Comparison of ENCODE assay signal across 11 mouse cellular contexts in genomic region chr9:14846428-14846827, GRCm38 (mm10). TPM values are rescaled to one million over a fixed set of nuclear protein-coding genes. Genes with fewer than 3 reads are reported as not detected.
DNase-seq lines count a peak whose midpoint lies in the region; ATAC-seq and TF ChIP-seq lines count a peak whose summit lies in the region.
"Had no signal": no experiment of that assay in that cellular context is flagged by ENCODE, and none has a peak within 500 bp of the region (broad histone marks: within the 10 kb centered on the region; RNA-seq: fewer than 3 reads in every experiment).

No protein-coding gene starts in this region.

- 48% methylated on average over 5 of the region's 5 CpGs for WGBS in lung, adult 2 months
- 58% methylated on average over 5 of the region's 5 CpGs for WGBS in small intestine, adult 2 months

- no peak for ATAC-seq in G1E (ENCODE audit: extremely low read depth, insufficient number of reproducible peaks, low FRiP score, poor library complexity, severe bottlenecking)
- no peak for ATAC-seq in activated CD4-positive, CD25-positive, alpha-beta regulatory T cell, adult 4 months

- no peak overlapping the region for H3K4me3 ChIP-seq in lung, adult 2 months (replicated peaks; ENCODE audit: extremely low read depth, low read depth, low read length)
- no peak overlapping the region for H3K4me3 ChIP-seq in G1E (ENCODE audit: low read depth, low read length)
- no peak overlapping the region for H3K4me3 ChIP-seq in cortical plate, adult 2 months (ENCODE audit: insufficient read depth, low read length)
- H3K4me3 ChIP-seq in small intestine, adult 2 months (ENCODE audit: low read depth, low read length): no peak overlapping the region
- H3K4me3 ChIP-seq: megakaryocyte, embryonic 14.5 days had no signal

- no peak overlapping the region for H3K27ac ChIP-seq in cortical plate, adult 2 months (ENCODE audit: insufficient read depth, low read length)
- no peak overlapping the region for H3K27ac ChIP-seq in small intestine, adult 2 months (ENCODE audit: insufficient read depth, low read depth, low read length)

- peaks cover 11% of the 10 kb centered on the region for H3K36me3 ChIP-seq in G1E (replicated peaks)
- no peaks in the 10 kb centered on the region for H3K36me3 ChIP-seq in small intestine, adult 2 months (ENCODE audit: control insufficient read depth, insufficient read depth, low read length)

- no peak for DNase-seq in lung, adult 2 months
- no peak for DNase-seq in lung, postnatal 10 days
- no peak for DNase-seq in G1E (ENCODE audit: low spot score)
- DNase-seq in layer of hippocampus, postnatal 14 days (ENCODE audit: low spot score in 2 of 2): no peak
- DNase-seq: cerebellum, adult 9-10 months; kidney, postnatal 4 days had no signal

- no peaks in the 10 kb centered on the region for H3K9me3 ChIP-seq in G1E (replicated peaks)

- H3K4me1 ChIP-seq in lung, adult 2 months (ENCODE audit: control insufficient read depth, insufficient read depth, low read length): no peaks in the 10 kb centered on the region
- H3K4me1 ChIP-seq in G1E (ENCODE audit: insufficient read depth, low read depth, low read length): no peaks in the 10 kb centered on the region
- H3K4me1 ChIP-seq in cortical plate, adult 2 months (ENCODE audit: control insufficient read depth, insufficient read depth, low read length): peaks cover 1% of the 10 kb centered on the region; the same call in 1 of the 2 replicates
- no peaks in the 10 kb centered on the region for H3K4me1 ChIP-seq in small intestine, adult 2 months (ENCODE audit: control insufficient read depth, insufficient read depth, insufficient read length, low read length)

- peak; percentile 46 for TF ChIP-seq CTCF in lung, adult 2 months (IDR thresholded peaks at IDR 0.05; ENCODE audit: insufficient read depth, low read length)
- TF ChIP-seq CTCF in G1E (IDR thresholded peaks at IDR 0.05; ENCODE audit: low read depth, low read length): peak; percentile 32; the same call in 1 of the 2 replicates
- peak; percentile 58 for TF ChIP-seq CTCF in cortical plate, adult 2 months (IDR thresholded peaks at IDR 0.05; ENCODE audit: extremely low read depth, insufficient read depth, low read length)
- TF ChIP-seq CTCF in small intestine, adult 2 months (IDR thresholded peaks at IDR 0.05; ENCODE audit: extremely low read depth, insufficient read length, insufficient replicate concordance, low read depth, low read length): peak; percentile 61; the same call in 1 of the 2 replicates

- no peaks in the 10 kb centered on the region for H3K27me3 ChIP-seq in G1E (ENCODE audit: insufficient read depth, low read length)
- H3K27me3 ChIP-seq in small intestine, adult 2 months (ENCODE audit: control insufficient read depth, insufficient read depth, low read length): no peaks in the 10 kb centered on the region
- H3K27me3 ChIP-seq: megakaryocyte, embryonic 14.5 days had no signal

- TF ChIP-seq POLR2A in lung, adult 2 months (IDR thresholded peaks at IDR 0.05; ENCODE audit: borderline replicate concordance, extremely low read depth, low read depth, low read length): no peak
- no peak for TF ChIP-seq POLR2A in cortical plate, adult 2 months (IDR thresholded peaks at IDR 0.05; ENCODE audit: extremely low read depth, insufficient read depth, low read length)
- no peak for TF ChIP-seq POLR2A in small intestine, adult 2 months (IDR thresholded peaks at IDR 0.05; ENCODE audit: low read depth, low read length)

RNA-seq across cellular contexts. Expression of gene Gpr83, which starts 13.6 kb away (rescaled TPM):
- polyA plus RNA-seq in lung, adult 2 months (2012; rRNA removed): 0.27 and 0.32 TPM in 2 replicates
- total RNA-seq in G1E (2014; fragmentation: Nextera tagmentation) (not detected in 2 replicates), G1E (2017) (0.06 and 0.11 TPM in 2 replicates)
- not detected in 2 replicates for polyA plus RNA-seq in G1E (2012)
- polyA plus RNA-seq in cortical plate, adult 2 months (2012; rRNA removed): 21.5 and 24.2 TPM in 2 replicates
- 0.04 and 0.27 TPM in 2 replicates for polyA plus RNA-seq in small intestine, adult 2 months (2012; rRNA removed)
- total RNA-seq in layer of hippocampus, postnatal 14 days (2021): 10 to 100 TPM; 12.1 to 13.3 TPM
- polyA plus RNA-seq in activated CD4-positive, CD25-positive, alpha-beta regulatory T cell, adult 4 months (2017; shearing (Covaris generic)): 10 to 100 TPM; 88.3 to 94.9 TPM
- total RNA-seq: gastrocnemius, postnatal 14 days had no signal

RNA-seq across cellular contexts. Expression of gene Izumo1r, which starts 57.3 kb away (rescaled TPM):
- polyA plus RNA-seq in lung, adult 2 months (2012; rRNA removed): 1.5 TPM in 2 replicates
- total RNA-seq in G1E (2014; fragmentation: Nextera tagmentation) (not detected in 2 replicates), G1E (2017) (0.11 TPM in 1 of 2 replicates, not detected in the other)
- polyA plus RNA-seq in G1E (2012): not detected in 2 replicates
- not detected in 2 replicates for polyA plus RNA-seq in cortical plate, adult 2 months (2012; rRNA removed)
- polyA plus RNA-seq in small intestine, adult 2 months (2012; rRNA removed): 1.4 and 3.1 TPM in 2 replicates
- not detected for total RNA-seq in layer of hippocampus, postnatal 14 days (2021)
- polyA plus RNA-seq in activated CD4-positive, CD25-positive, alpha-beta regulatory T cell, adult 4 months (2017; shearing (Covaris generic)): 1,000 to 10,000 TPM in 1 of 2 experiments, 100 to 1,000 TPM in 1; 971 to 1,075 TPM
- total RNA-seq: gastrocnemius, postnatal 14 days had no signal

Comparison
In these comparisons a context has a peak if more than half of its experiments do, and no peak if none do; other contexts are left out.
1. RNA of gene Gpr83, which starts 13.6 kb away (polyA plus RNA-seq): 88.3 to 94.9 TPM in activated CD4-positive, CD25-positive, alpha-beta regulatory T cell, adult 4 months and 21.5 to 24.2 TPM in cortical plate, adult 2 months; 0.27 to 0.32 TPM in lung, adult 2 months, 0.04 to 0.27 TPM in small intestine, adult 2 months and not detected in G1E; every median in the first group is over 10 times any median in the second.
2. RNA of gene Izumo1r, which starts 57.3 kb away (polyA plus RNA-seq): 971 to 1,075 TPM in activated CD4-positive, CD25-positive, alpha-beta regulatory T cell, adult 4 months; 1.4 to 3.1 TPM in small intestine, adult 2 months, 1.5 TPM in lung, adult 2 months, not detected in cortical plate, adult 2 months and not detected in G1E; every median in the first group is over 100 times any median in the second.
3. Peak in every context shown above with its lines, with median percentiles within 50 percentile points of each other: CTCF ChIP-seq.